Mouse (Mus musculus): ENCODE measurements at regions not wholly inside any gene's neighbourhood (a gene's known extent, or its start where the extent isn't known, plus 50 kb on each side); places are given as distances from the start of the nearest gene placed in this dataset.

GRCm38 (mm10) chr1:82089136-82089839 lies 143.6 kb upstream of the Gm9747 start:
- H3K9me3 ChIP-seq (replicated peaks; ENCODE audit: low read length), result no peaks in the 10 kb centered on the region
- H3K4me3 ChIP-seq (replicated peaks in 1 of 3; ENCODE audit: low read depth in 2 of 3, low read length in 2 of 3, poor library complexity in 1 of 3), result no peak overlapping the region
- dilution Hi-C loops (cut with MboI; ENCODE audit: extremely low pct_ligation_motif_present, extremely low pct_unique_long_range_greater_than_20kb, low sequenced_read_pairs), result no loop called here
- H3K9ac ChIP-seq (ENCODE audit: insufficient read depth, low read depth), result no peak overlapping the region
- H3K36me3 ChIP-seq (replicated peaks in 1 of 2; ENCODE audit: control insufficient read depth in 1 of 2, insufficient read depth in 1 of 2, low read length in 1 of 2), result no peaks in the 10 kb centered on the region
- in situ Hi-C loops (cut with MboI; ENCODE audit: low pct_ligation_motif_present, low pct_unique_long_range_greater_than_20kb, low sequenced_read_pairs), result no loop called here
- no peak for TF ChIP-seq TBP (conservative IDR thresholded peaks at IDR 0.05; ENCODE audit: low read depth, low read length)
- no peak for TF ChIP-seq TCF12 (IDR thresholded peaks at IDR 0.05; ENCODE audit: low read depth, low read length)
- TF ChIP-seq MYC (IDR thresholded peaks at IDR 0.05; ENCODE audit: low read depth, low read length), result no peak
- no peak for TF ChIP-seq MEF2A (IDR thresholded peaks at IDR 0.05; ENCODE audit: borderline replicate concordance, low read depth, low read length)
- TF ChIP-seq CTCF (conservative IDR thresholded peaks at IDR 0.05 in 1 of 2, IDR thresholded peaks at IDR 0.05 in 1 of 2; ENCODE audit: low read depth in 2 of 2, low read length in 2 of 2), result no peak
- TF ChIP-seq RCOR1 (conservative IDR thresholded peaks at IDR 0.05; ENCODE audit: low read depth, low read length), result no peak
- no peak for TF ChIP-seq UBTF (IDR thresholded peaks at IDR 0.05; ENCODE audit: low read depth, low read length)
- TF ChIP-seq CHD1 (IDR thresholded peaks at IDR 0.05; ENCODE audit: low read depth, low read length), result no peak
- no peak for TF ChIP-seq JUN (IDR thresholded peaks at IDR 0.05; ENCODE audit: insufficient read depth, low read depth, low read length)
- no peak for TF ChIP-seq CHD2 (IDR thresholded peaks at IDR 0.05; ENCODE audit: low read length)
- no peak for TF ChIP-seq SIN3A (IDR thresholded peaks at IDR 0.05; ENCODE audit: low read length)
- no peak for DNase-seq (ENCODE audit: extremely low read depth)
- H3K4me2 ChIP-seq (ENCODE audit: insufficient read depth, low read depth, poor library complexity, severe bottlenecking), result no peak overlapping the region
- H3K27me3 ChIP-seq (replicated peaks), result no peaks in the 10 kb centered on the region
- no peaks in the 10 kb centered on the region for H3K79me2 ChIP-seq (replicated peaks; ENCODE audit: control insufficient read depth, extremely low read depth, insufficient read depth, poor library complexity, severe bottlenecking)
- H3K27ac ChIP-seq (ENCODE audit: insufficient read depth, low read depth), result no peak overlapping the region
- H3K4me1 ChIP-seq (ENCODE audit: control insufficient read depth in 1 of 2, insufficient read depth in 2 of 2), result no peaks in the 10 kb centered on the region

GRCm38 (mm10) chr1:82095101-82095500 lies 137.8 kb upstream of the Gm9747 start:
- no peak overlapping the region for H3K4me2 ChIP-seq (ENCODE audit: insufficient read depth, low read depth, poor library complexity, severe bottlenecking)
- H3K27me3 ChIP-seq (replicated peaks), result no peaks in the 10 kb centered on the region

GRCm38 (mm10) chr1:82106756-82107155 lies 126.2 kb upstream of the Gm9747 start:
- TF ChIP-seq USF2 (conservative IDR thresholded peaks at IDR 0.05; ENCODE audit: low read depth, low read length), result no peak
- TF ChIP-seq UBTF (IDR thresholded peaks at IDR 0.05; ENCODE audit: low read depth, low read length), result no peak
- TF ChIP-seq MXI1 (IDR thresholded peaks at IDR 0.05; ENCODE audit: low read depth, low read length), result no peak
- dilution Hi-C loops (cut with MboI; ENCODE audit: extremely low pct_ligation_motif_present, extremely low pct_unique_long_range_greater_than_20kb, low sequenced_read_pairs) (no loop called here), in situ Hi-C loops (cut with MboI; ENCODE audit: low pct_ligation_motif_present, low pct_unique_long_range_greater_than_20kb, low sequenced_read_pairs) (no loop called here)

More at GRCm38 (mm10) chr1:82095101-82095500, 137.8 kb upstream of the Gm9747 start:
- Histone ChIP-seq H3K27ac (ENCODE audit: insufficient read depth, low read depth) (no peak overlapping the region), H3K4me3 (replicated peaks in 1 of 3; ENCODE audit: low read depth in 2 of 3, low read length in 2 of 3, poor library complexity in 1 of 3) (no peak overlapping the region), H3K9me3 (replicated peaks; ENCODE audit: low read length) (no peaks in the 10 kb centered on the region), H3K9ac (ENCODE audit: insufficient read depth, low read depth) (no peak overlapping the region), H3K36me3 (replicated peaks in 1 of 2; ENCODE audit: control insufficient read depth in 1 of 2, insufficient read depth in 1 of 2, low read length in 1 of 2) (no peaks in the 10 kb centered on the region), H3K79me2 (replicated peaks; ENCODE audit: control insufficient read depth, extremely low read depth, insufficient read depth, poor library complexity, severe bottlenecking) (no peaks in the 10 kb centered on the region), H3K4me1 (ENCODE audit: control insufficient read depth in 1 of 2, insufficient read depth in 2 of 2) (no peaks in the 10 kb centered on the region)
- no peak for DNase-seq (ENCODE audit: extremely low read depth)
- dilution Hi-C loops (cut with MboI; ENCODE audit: extremely low pct_ligation_motif_present, extremely low pct_unique_long_range_greater_than_20kb, low sequenced_read_pairs), result no loop called here
- in situ Hi-C loops (cut with MboI; ENCODE audit: low pct_ligation_motif_present, low pct_unique_long_range_greater_than_20kb, low sequenced_read_pairs), result no loop called here
- TF ChIP-seq POLR2A (IDR thresholded peaks at IDR 0.05; ENCODE audit: low read depth, low read length) (no peak), RAD21 (IDR thresholded peaks at IDR 0.05; ENCODE audit: low read depth, low read length) (no peak), PAX5 (IDR thresholded peaks at IDR 0.05; ENCODE audit: low read length) (no peak)

More at GRCm38 (mm10) chr1:82106756-82107155, 126.2 kb upstream of the Gm9747 start:
- no peaks in the 10 kb centered on the region for H3K4me1 ChIP-seq (ENCODE audit: control insufficient read depth in 1 of 2, insufficient read depth in 2 of 2)
- no peaks in the 10 kb centered on the region for H3K27me3 ChIP-seq (replicated peaks)
- no peaks in the 10 kb centered on the region for H3K79me2 ChIP-seq (replicated peaks; ENCODE audit: control insufficient read depth, extremely low read depth, insufficient read depth, poor library complexity, severe bottlenecking)
- no peak for DNase-seq (ENCODE audit: extremely low read depth)
- no peak overlapping the region for H3K4me3 ChIP-seq (replicated peaks in 1 of 3; ENCODE audit: low read depth in 2 of 3, low read length in 2 of 3, poor library complexity in 1 of 3)
- H3K27ac ChIP-seq (ENCODE audit: insufficient read depth, low read depth), result no peak overlapping the region
- no peak overlapping the region for H3K9ac ChIP-seq (ENCODE audit: insufficient read depth, low read depth)
- no peaks in the 10 kb centered on the region for H3K9me3 ChIP-seq (replicated peaks; ENCODE audit: low read length)
- no peak overlapping the region for H3K4me2 ChIP-seq (ENCODE audit: insufficient read depth, low read depth, poor library complexity, severe bottlenecking)
- no peaks in the 10 kb centered on the region for H3K36me3 ChIP-seq (replicated peaks in 1 of 2; ENCODE audit: control insufficient read depth in 1 of 2, insufficient read depth in 1 of 2, low read length in 1 of 2)

All from CH12.LX (cell line).